ENCODE assay signal across 8 mouse cellular contexts in genomic region chr7:141435856-141436522, GRCm38 (mm10). TPM values are rescaled to one million over a fixed set of nuclear protein-coding genes. Genes with fewer than 3 reads are reported as not detected.
DNase-seq lines count a peak whose midpoint lies in the region; ATAC-seq and TF ChIP-seq lines count a peak whose summit lies in the region.

No protein-coding gene starts in this region.

- 77% methylated on average over 9 of the region's 9 CpGs for WGBS in limb, embryonic 11.5 days
- 50% methylated on average over 9 of the region's 9 CpGs for WGBS in small intestine, adult 2 months

- H3K9ac ChIP-seq in limb, embryonic 11.5 days (ENCODE audit: low read length) = no peak overlapping the region

- H3K4me1 ChIP-seq in megakaryocyte, embryonic 14.5 days = peaks cover 80% of the 10 kb centered on the region
- H3K4me1 ChIP-seq in limb, embryonic 11.5 days (ENCODE audit: control insufficient read depth, insufficient read depth, low read length) = peaks cover 10% of the 10 kb centered on the region
- peaks cover 31% of the 10 kb centered on the region for H3K4me1 ChIP-seq in small intestine, adult 2 months (ENCODE audit: control insufficient read depth, insufficient read depth, insufficient read length, low read length)

- TF ChIP-seq CTCF in small intestine, adult 2 months (IDR thresholded peaks at IDR 0.05; ENCODE audit: extremely low read depth, insufficient read length, insufficient replicate concordance, low read depth, low read length) = no peak

- peaks cover 69% of the 10 kb centered on the region for H3K36me3 ChIP-seq in megakaryocyte, embryonic 14.5 days (replicated peaks; ENCODE audit: low read length)
- peaks cover 16% of the 10 kb centered on the region for H3K36me3 ChIP-seq in limb, embryonic 11.5 days (ENCODE audit: control insufficient read depth, insufficient read depth, low read length)
- peaks cover 30% of the 10 kb centered on the region for H3K36me3 ChIP-seq in small intestine, adult 2 months (ENCODE audit: control insufficient read depth, insufficient read depth, low read length)

- no peak overlapping the region for H3K27ac ChIP-seq in limb, embryonic 11.5 days (replicated peaks; ENCODE audit: low read depth, low read length)
- H3K27ac ChIP-seq in small intestine, adult 2 months (ENCODE audit: insufficient read depth, low read depth, low read length) = peak overlapping the region; percentile 96

- H3K27me3 ChIP-seq in megakaryocyte, embryonic 14.5 days (replicated peaks) = no peaks in the 10 kb centered on the region
- no peaks in the 10 kb centered on the region for H3K27me3 ChIP-seq in limb, embryonic 11.5 days (ENCODE audit: control insufficient read depth, insufficient read depth, low read length)
- no peaks in the 10 kb centered on the region for H3K27me3 ChIP-seq in small intestine, adult 2 months (ENCODE audit: control insufficient read depth, insufficient read depth, low read length)

- ATAC-seq in megakaryocyte, adult 5-6 weeks (ENCODE audit: poor library complexity, severe bottlenecking) = no peak
- no peak for ATAC-seq in limb, embryonic 11.5 days (ENCODE audit: insufficient number of reproducible peaks, low FRiP score, low TSS enrichment, low read depth)
- no peak for ATAC-seq in megakaryocyte progenitor cell, adult 5-6 weeks (replicated peaks; ENCODE audit: poor library complexity)

- TF ChIP-seq POLR2A in small intestine, adult 2 months (IDR thresholded peaks at IDR 0.05; ENCODE audit: low read depth, low read length) = peak; percentile 77; the same call in 1 of the 2 replicates

- peak; percentile 50 for DNase-seq in cerebellum, adult 11 months
- no peak for DNase-seq in cerebellum, postnatal 4 days (ENCODE audit: low spot score in 2 of 2)
- no peak for DNase-seq in limb, embryonic 11.5 days (ENCODE audit: low spot score)
- no peak for DNase-seq in left cerebral cortex, adult 8-10 months (ENCODE audit: low spot score in 2 of 2)

- H3K4me2 ChIP-seq in limb, embryonic 11.5 days (ENCODE audit: low read depth, severe bottlenecking) = no peak overlapping the region; the same call in 1 of the 2 replicates

- H3K9me3 ChIP-seq in megakaryocyte, embryonic 14.5 days = no peaks in the 10 kb centered on the region
- no peaks in the 10 kb centered on the region for H3K9me3 ChIP-seq in limb, embryonic 11.5 days (ENCODE audit: control insufficient read depth, low read length)

- H3K4me3 ChIP-seq in megakaryocyte, embryonic 14.5 days (replicated peaks) = peak overlapping the region; percentile 97
- 0 out of 2 replicates have a peak overlapping the region, but pooled peaks have one; percentile 43 for H3K4me3 ChIP-seq in limb, embryonic 11.5 days (ENCODE audit: low read depth, low read length)
- H3K4me3 ChIP-seq in small intestine, adult 2 months (ENCODE audit: low read depth, low read length) = peak overlapping the region; percentile 76

RNA-seq across cellular contexts. Expression of gene Slc25a22, which starts 1.7 kb away (rescaled TPM):
- polyA plus RNA-seq in megakaryocyte, embryonic 14.5 days (2012; ENCODE audit: insufficient read depth, low replicate concordance) = 22.2 and 47.0 TPM in 2 replicates
- total RNA-seq in megakaryocyte, adult 5-6 weeks (2015) = 14.6 and 15.0 TPM in 2 replicates
- total RNA-seq in megakaryocyte, adult 5-6 weeks (2017) = 3.2 and 6.4 TPM in 2 replicates
- polyA plus RNA-seq in limb, embryonic 11.5 days (2014; fragmentation: Nextera tagmentation; extraction: Ambion mirVana) = 34.8 and 37.1 TPM in 2 replicates
- polyA plus RNA-seq in small intestine, adult 2 months (2012; rRNA removed) = 104 and 488 TPM in 2 replicates
- total RNA-seq in left cerebral cortex, adult 8-10 months (2022) = 100 to 1,000 TPM; 245 to 266 (median 253) TPM
- 15.5 and 19.8 TPM in 2 replicates for total RNA-seq in megakaryocyte progenitor cell, adult 5-6 weeks (2015)
- total RNA-seq in megakaryocyte progenitor cell, adult 5-6 weeks (2017) = 4.4 and 5.3 TPM in 2 replicates

RNA-seq across cellular contexts. Expression of gene Cend1, which starts 6.7 kb away (rescaled TPM):
- polyA plus RNA-seq in megakaryocyte, embryonic 14.5 days (2012; ENCODE audit: insufficient read depth, low replicate concordance) = not detected in 2 replicates
- total RNA-seq in megakaryocyte, adult 5-6 weeks (2015) = 0.18 TPM in 1 of 2 replicates, not detected in the other
- not detected in 2 replicates for total RNA-seq in megakaryocyte, adult 5-6 weeks (2017)
- polyA plus RNA-seq in limb, embryonic 11.5 days (2014; fragmentation: Nextera tagmentation; extraction: Ambion mirVana) = 2.7 and 3.2 TPM in 2 replicates
- 0.84 and 1.0 TPM in 2 replicates for polyA plus RNA-seq in small intestine, adult 2 months (2012; rRNA removed)
- 100 to 1,000 TPM; 286 to 326 (median 299) TPM for total RNA-seq in left cerebral cortex, adult 8-10 months (2022)
- not detected in 2 replicates for total RNA-seq in megakaryocyte progenitor cell, adult 5-6 weeks (2015)
- total RNA-seq in megakaryocyte progenitor cell, adult 5-6 weeks (2017) = not detected in 2 replicates

RNA-seq across cellular contexts. Expression of gene Pidd1, which starts 7.8 kb away (rescaled TPM):
- 13.0 and 25.6 TPM in 2 replicates for polyA plus RNA-seq in megakaryocyte, embryonic 14.5 days (2012; ENCODE audit: insufficient read depth, low replicate concordance)
- total RNA-seq in megakaryocyte, adult 5-6 weeks (2015) = 7.1 and 8.1 TPM in 2 replicates
- 6.1 and 10.5 TPM in 2 replicates for total RNA-seq in megakaryocyte, adult 5-6 weeks (2017)
- 15.7 and 18.3 TPM in 2 replicates for polyA plus RNA-seq in limb, embryonic 11.5 days (2014; fragmentation: Nextera tagmentation; extraction: Ambion mirVana)
- polyA plus RNA-seq in small intestine, adult 2 months (2012; rRNA removed) = 5.8 and 13.9 TPM in 2 replicates
- total RNA-seq in left cerebral cortex, adult 8-10 months (2022) = 1 to 10 TPM in 3 of 4 experiments, under 1 TPM in 1; 0.88 to 2.5 (median 1.3) TPM
- total RNA-seq in megakaryocyte progenitor cell, adult 5-6 weeks (2015) = 14.2 and 14.4 TPM in 2 replicates
- total RNA-seq in megakaryocyte progenitor cell, adult 5-6 weeks (2017) = 9.7 and 11.2 TPM in 2 replicates

RNA-seq across cellular contexts. Expression of gene Rplp2, which starts 11.2 kb away (rescaled TPM):
- polyA plus RNA-seq in megakaryocyte, embryonic 14.5 days (2012; ENCODE audit: insufficient read depth, low replicate concordance) = 6,138 and 9,533 TPM in 2 replicates
- total RNA-seq in megakaryocyte, adult 5-6 weeks (2015) = 1,660 and 1,825 TPM in 2 replicates
- 1,271 and 1,459 TPM in 2 replicates for total RNA-seq in megakaryocyte, adult 5-6 weeks (2017)
- polyA plus RNA-seq in limb, embryonic 11.5 days (2014; fragmentation: Nextera tagmentation; extraction: Ambion mirVana) = 1,271 and 1,319 TPM in 2 replicates
- polyA plus RNA-seq in small intestine, adult 2 months (2012; rRNA removed) = 287 and 441 TPM in 2 replicates
- 100 to 1,000 TPM; 524 to 612 (median 563) TPM for total RNA-seq in left cerebral cortex, adult 8-10 months (2022)
- 2,968 and 3,129 TPM in 2 replicates for total RNA-seq in megakaryocyte progenitor cell, adult 5-6 weeks (2015)
- total RNA-seq in megakaryocyte progenitor cell, adult 5-6 weeks (2017) = 2,070 and 2,265 TPM in 2 replicates

RNA-seq across cellular contexts. Expression of gene Pnpla2, which starts 19.0 kb away (rescaled TPM):
- 230 and 314 TPM in 2 replicates for polyA plus RNA-seq in megakaryocyte, embryonic 14.5 days (2012; ENCODE audit: insufficient read depth, low replicate concordance)
- 31.2 and 34.5 TPM in 2 replicates for total RNA-seq in megakaryocyte, adult 5-6 weeks (2015)
- 9.1 and 12.3 TPM in 2 replicates for total RNA-seq in megakaryocyte, adult 5-6 weeks (2017)
- polyA plus RNA-seq in limb, embryonic 11.5 days (2014; fragmentation: Nextera tagmentation; extraction: Ambion mirVana) = 11.3 and 12.5 TPM in 2 replicates
- 86.0 and 319 TPM in 2 replicates for polyA plus RNA-seq in small intestine, adult 2 months (2012; rRNA removed)
- total RNA-seq in left cerebral cortex, adult 8-10 months (2022) = 10 to 100 TPM; 21.2 to 32.6 (median 27.2) TPM
- total RNA-seq in megakaryocyte progenitor cell, adult 5-6 weeks (2015) = 44.5 and 44.9 TPM in 2 replicates
- 15.6 and 20.1 TPM in 2 replicates for total RNA-seq in megakaryocyte progenitor cell, adult 5-6 weeks (2017)

Comparison
In these comparisons a context has a peak if more than half of its experiments do, and no peak if none do; other contexts are left out.
1. H3K4me3 ChIP-seq: peak in every context shown above with its lines; median percentile 97 in megakaryocyte, embryonic 14.5 days; 76 in small intestine, adult 2 months; 43 in limb, embryonic 11.5 days.
2. RNA of gene Slc25a22, which starts 1.7 kb away (total RNA-seq): 245 to 266 TPM in left cerebral cortex, adult 8-10 months; 4.4 to 19.8 TPM in megakaryocyte progenitor cell, adult 5-6 weeks and 3.2 to 15.0 TPM in megakaryocyte, adult 5-6 weeks; every median in the first group is over 10 times any median in the second.
3. RNA of gene Cend1, which starts 6.7 kb away (total RNA-seq): 286 to 326 TPM in left cerebral cortex, adult 8-10 months; 0.18 TPM in megakaryocyte, adult 5-6 weeks and not detected in megakaryocyte progenitor cell, adult 5-6 weeks; every median in the first group is over 100 times any median in the second.